Mouse (Mus musculus) left cerebral cortex, adult 11 months (tissue): Measurements from ENCODE around the gene Tkt.

Source experiments
- DNase-seq: peaks from one replicate; pipeline ENCODE4 v3.0.0; 2022; ENCODE audit warnings: low spot score

The Tkt gene

DNA sequence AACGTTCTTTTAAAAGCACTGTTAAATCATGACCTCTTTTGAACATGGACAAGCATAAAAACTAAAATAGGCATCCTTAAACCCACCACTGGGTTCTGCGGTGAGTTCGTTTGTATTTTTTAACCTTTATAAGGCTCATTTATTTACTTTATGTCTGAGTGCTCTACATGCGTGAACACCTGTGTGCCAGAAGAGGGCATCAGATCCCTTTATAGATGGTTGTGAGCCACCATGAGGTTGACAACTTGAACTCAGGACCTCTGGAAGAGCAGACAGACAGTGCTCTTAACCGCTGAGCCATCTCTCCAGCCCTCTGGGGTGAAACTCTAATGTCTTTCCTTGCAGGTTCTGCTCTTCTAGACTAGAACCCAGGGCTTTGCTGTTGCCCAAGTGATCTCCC lies 37.2 kb downstream of the Tkt start:
- no peak for DNase-seq

DNA sequence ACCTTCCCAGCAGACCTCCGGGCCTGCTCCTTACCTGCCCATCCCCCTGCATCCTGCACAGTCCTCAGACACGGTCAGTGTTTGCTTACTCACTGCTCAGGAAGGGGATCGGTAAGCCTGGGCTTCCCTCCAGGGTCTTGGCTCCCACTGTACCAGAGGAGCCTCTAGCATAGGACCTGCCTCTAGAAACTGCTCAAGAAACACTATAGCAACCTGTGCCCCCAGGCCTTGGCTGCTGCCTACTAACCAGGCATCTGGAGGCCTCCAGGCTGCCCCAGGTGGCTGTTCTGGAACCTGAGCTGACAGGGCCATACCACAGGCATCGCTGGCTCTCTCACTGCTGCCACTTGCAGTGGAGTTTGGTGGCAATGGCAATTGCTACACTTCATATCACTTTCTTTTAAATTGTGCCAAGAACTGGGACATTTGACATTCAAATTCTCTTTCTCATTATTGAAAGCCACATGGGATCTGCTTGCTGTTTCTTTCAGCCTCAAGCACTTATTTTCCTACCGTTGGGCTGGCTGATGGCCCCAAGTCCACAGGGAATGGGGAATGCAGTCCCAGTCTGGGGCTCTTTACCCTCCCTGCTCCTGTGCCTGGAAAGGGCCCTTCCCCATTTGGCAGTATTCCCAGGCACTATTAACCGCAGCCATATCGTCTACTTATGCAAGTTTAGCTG lies 38.8 kb downstream of the Tkt start:
- no peak for DNase-seq

- no peak for DNase-seq
Measured at GRCm38 (mm10) chr14:30590041-30590645, 42.0 kb downstream of the Tkt start.

DNA sequence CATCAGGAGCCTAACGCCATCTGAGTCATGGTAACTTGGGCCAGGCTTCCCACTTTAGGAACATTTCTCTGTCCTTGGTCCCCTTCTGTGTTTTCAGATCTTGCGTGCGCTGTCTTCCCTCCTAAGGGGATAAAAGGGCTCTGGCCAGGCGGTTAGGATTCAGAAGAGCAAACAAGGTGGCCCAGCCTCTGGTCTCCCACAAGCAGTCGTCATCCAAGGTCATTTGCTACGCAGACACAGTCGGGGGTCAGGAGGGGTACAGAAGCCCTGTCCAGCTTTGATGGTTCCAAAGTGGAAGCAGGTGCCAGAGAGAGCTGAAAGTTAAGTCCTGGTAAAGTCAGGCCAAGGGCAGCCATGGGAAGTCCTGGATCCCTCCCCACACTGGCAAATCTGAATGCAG lies 42.8 kb downstream of the Tkt start:
- DNase-seq, result no peak

GRCm38 (mm10) chr14:30591417-30591816 lies 43.3 kb downstream of the Tkt start:
- DNase-seq, result peak; percentile 31

DNA sequence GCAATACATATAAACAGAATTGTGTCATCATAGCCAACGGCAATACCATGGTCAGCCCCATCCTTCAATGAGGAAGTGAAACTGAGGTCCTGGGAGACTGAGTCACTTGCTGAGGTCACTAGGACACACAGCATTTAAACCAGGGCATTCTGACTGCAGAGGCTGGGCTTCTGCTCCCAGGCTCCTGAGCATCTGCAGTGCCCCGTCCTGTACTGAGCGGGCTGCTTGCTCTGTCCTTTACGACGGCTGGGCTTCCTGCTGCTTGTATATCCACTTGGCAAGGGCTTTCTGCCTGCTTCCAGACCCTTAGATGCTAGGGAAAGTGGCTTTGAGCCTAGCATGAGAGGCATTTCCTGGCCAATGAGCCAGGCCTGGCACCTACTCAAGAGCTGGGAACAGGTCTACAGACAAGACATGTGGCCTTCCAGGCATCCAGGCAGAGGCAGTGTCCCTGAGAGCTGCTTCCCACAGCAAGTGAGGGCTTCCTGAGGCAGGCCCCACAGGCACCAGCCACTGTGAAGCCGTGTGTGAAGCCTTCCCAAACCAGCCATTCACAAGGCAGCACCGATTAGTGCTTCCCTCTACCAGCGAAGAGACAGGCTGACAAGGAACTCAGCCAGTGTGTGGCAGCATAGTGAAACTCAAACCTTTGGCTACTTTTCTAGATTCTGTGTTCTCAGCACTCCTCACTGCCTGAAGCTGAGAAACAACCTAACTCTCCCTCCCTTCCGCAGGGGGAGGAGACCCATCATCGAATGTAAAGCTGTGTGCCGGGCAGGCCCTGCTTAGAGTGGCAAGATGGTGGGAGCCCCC lies 45.3 kb downstream of the Tkt start:
- DNase-seq, result no peak

- no peak for DNase-seq
Measured at GRCm38 (mm10) chr14:30594092-30594695, 46.0 kb downstream of the Tkt start.

- DNase-seq, result no peak
Measured at GRCm38 (mm10) chr14:30595576-30596313, 47.6 kb downstream of the Tkt start.

DNA sequence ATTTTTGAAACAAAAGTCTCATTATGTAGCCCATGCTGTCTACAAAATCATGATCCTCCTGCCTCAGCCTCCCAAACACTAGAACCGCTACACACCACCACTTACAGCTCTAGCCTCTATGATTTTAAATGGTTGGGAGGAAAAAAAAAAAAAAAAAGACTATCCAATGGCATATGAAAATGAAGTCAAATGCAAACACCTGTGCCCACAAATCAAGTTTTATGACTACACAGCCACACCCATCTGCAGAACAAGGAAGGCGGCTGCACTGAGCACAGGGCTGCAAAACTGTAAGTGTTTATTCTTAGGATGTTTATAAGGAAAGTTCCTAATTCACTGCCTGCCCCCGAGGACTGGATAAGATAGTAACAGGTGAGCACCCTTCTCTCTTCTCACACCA lies 48.2 kb downstream of the Tkt start:
- no peak for DNase-seq

DNA sequence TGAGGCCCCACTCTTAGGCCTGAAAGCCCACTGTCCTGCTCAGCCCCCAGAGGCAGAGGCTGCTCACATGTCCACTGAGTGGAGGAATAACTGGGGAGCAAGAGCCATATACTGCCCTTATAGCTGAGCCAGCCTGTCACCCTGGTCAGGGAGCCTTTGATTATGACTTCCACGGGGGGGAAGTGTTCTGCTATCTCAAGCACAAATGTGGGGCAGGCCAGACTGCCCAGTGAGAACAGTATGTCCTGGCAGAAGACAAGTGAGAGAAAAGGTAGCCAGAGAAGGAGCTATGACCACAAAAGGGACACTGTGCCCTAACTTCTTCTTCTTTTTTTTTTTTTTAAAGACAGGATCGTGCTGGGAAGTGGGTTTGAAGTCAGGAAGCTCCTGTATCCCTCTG lies 49.0 kb downstream of the Tkt start:
- no peak for DNase-seq

GRCm38 (mm10) chr14:30606817-30607216 lies 58.7 kb downstream of the Tkt start:
- no peak for DNase-seq

DNA sequence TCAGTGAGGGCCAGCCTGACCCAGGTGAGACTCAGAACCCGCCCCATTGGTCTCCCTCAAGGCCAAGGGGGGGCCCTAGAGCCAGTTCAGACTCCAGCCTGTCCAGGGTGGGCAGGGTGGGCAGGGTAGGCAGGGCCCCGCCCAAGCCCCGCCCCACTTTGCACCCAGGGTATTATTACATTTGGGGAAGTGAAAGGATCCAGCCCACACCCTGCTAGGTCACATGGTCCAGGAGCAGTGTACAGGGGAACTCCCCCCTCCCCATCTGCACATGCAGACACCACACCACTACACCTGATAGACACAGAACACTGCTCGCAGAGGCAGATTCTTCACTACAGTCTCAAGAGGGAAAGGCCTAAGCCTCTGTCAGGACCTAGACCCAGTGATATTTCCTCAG lies 59.5 kb downstream of the Tkt start:
- no peak for DNase-seq

DNA sequence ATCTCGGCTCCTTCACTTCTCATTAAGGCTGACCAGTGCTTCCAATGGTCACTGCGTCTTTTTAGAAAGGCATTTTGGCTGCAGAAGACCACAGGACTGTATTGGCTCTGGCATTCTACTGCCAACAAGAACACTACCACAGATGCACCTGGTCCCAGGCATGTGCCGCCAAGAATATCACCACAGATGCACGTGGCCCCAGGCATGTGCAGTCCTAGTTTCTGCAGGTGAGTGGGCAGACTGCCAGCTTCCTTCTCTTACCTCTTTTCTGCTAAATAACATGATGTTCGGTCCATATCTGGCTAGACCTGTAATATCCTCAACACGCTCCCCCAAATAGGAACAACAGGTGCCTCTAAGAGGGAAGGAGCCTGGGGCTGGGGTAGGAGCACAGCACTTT lies 60.0 kb downstream of the Tkt start:
- no peak for DNase-seq

GRCm38 (mm10) chr14:30609499-30609898 lies 61.3 kb downstream of the Tkt start:
- no peak for DNase-seq

DNA sequence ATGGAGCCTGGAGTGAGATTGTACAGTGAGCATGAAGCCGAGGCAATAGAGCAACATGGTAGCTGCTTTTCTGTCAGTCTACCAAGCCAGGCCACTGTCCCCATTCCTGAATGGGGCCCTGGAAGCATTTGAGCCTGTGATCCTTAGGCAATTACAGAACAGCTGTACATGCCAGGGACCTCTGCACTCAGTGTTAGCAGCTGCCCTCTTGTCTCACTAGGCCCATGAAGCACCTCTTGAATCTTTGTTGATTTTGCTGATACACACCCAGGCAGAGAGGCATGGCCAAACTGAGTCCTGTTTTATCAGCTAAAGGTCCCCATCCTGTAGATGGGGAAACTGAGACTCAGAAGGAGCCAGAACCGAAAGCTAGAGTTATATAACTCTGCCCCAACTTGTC lies 62.1 kb downstream of the Tkt start:
- DNase-seq, result no peak

DNA sequence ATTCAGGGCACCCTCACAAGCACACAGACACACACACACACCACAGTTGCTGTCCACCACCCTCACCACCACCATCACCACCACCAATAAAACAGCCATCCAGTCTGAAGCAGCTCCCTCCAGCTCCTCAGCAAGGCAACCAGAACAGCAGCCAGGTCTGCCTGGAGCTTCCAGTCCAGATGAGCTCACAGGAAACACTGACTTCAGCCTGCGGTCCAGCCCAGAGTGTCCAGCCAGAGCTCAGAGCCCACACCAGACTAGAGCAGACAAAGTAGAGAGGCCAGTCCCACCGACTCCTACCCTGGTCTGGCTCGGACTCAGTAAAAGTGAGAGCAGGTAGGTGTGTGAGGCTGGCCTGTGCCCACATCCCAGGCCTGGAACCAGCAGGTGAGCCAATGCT lies 62.8 kb downstream of the Tkt start:
- DNase-seq, result no peak

DNA sequence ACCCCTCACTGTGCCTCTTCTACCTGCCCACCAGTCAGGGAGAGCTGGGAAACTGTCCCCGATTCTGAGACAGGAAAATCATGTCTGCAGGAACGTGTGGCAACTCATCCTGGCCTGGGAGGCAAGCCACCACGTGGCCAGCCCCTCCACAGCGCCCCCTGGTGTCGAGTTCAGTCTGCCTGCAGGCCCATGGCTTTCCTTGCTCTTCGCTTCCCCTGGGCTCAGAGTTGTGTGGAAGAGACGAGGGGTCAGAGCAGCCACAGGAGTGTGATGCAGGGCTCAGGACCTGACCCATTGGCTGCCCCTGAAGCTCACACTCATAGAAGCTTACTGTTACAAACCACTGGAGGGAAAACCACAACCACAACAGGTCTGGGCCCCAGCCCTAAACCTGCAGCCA lies 64.4 kb downstream of the Tkt start:
- no peak for DNase-seq

DNA sequence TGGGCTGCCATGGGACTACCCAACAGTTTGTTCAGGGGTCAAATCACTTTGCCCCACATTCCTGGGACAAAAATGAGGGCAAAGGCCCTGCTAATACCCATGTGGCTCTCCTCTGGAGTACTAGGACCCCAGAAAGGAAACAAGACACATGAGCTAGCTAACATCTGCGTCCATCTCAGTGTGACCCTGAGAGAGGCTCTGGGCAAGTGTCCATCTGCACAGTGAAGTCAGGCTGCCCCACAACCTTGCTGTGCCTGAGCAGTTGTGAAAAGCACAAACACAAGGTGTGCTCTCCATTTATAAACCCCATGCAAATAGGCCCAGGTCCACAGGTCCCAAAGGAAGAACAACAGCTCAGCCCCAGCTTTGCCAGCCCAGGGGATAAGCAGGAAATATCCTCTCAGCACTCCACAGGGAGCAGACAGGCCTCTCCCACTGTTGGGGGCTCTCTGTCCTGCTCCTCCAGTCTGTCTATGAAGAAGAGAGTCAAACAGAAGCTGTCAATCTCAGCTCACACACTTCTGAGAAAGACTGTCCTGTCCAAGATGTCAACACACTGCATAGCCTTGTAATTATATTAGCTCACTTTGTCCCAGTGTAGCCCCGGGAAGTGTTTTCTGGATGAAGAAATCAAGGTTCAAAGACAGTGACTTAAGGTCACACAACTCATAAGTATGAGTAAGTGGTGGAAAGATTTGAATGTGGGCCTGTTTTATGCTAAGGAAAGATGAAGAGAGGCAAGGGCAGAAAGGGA lies 65.0 kb downstream of the Tkt start:
- no peak for DNase-seq

DNA sequence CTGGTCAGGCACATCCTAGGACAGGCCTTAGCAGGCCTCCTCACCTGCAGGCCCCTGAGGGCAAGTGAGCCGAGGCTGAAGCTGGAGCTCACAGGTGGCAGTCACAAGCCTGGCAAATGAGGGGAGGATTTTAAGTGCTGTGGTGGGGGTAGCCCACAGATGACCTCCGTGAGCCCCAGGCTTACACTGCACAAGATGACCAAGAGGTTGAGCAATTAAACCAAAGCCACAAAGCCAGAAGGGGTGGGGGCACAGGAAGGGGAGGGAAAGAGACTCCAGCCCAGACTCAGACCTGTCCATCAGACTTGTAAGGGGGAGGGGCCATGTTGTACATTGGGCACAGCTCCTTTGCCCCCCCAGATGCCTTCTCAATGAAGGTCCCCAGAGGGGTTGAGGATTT lies 68.6 kb downstream of the Tkt start:
- DNase-seq, result no peak

- no peak for DNase-seq
Measured at GRCm38 (mm10) chr14:30618746-30619275, 70.7 kb downstream of the Tkt start.

- DNase-seq, result no peak
Measured at GRCm38 (mm10) chr14:30619982-30620578, 71.9 kb downstream of the Tkt start.
